Mouse (Mus musculus): ENCODE measurements at regions not wholly inside any gene's neighbourhood (a gene's known extent, or its start where the extent isn't known, plus 50 kb on each side); places are given as distances from the start of the nearest gene placed in this dataset.
A peak's percentile ranks its signal among the peaks of the same experiment; 100 is the strongest.

- no peak overlapping the region for H3K27ac ChIP-seq (ENCODE audit: low read depth, low read length)
- ATAC-seq (ENCODE audit: low FRiP score) (no peak), DNase-seq (ENCODE audit: low spot score) (peak; percentile 47)
- no peak for TF ChIP-seq CTCF (IDR thresholded peaks at IDR 0.05)
- H3K4me3 ChIP-seq (ENCODE audit: low read depth, low read length) = no peak overlapping the region
- no peak overlapping the region for H3K9ac ChIP-seq (replicated peaks; ENCODE audit: low read length, poor library complexity, severe bottlenecking)
- peaks cover 24% of the 10 kb centered on the region; the same call in 1 of the 2 replicates for H3K4me1 ChIP-seq (ENCODE audit: insufficient read depth, low read length)
- H3K27me3 ChIP-seq (ENCODE audit: insufficient read depth, low read length) = no peaks in the 10 kb centered on the region
- no peak overlapping the region for H3K4me2 ChIP-seq (ENCODE audit: low read depth, low read length, poor library complexity, severe bottlenecking)
- H3K36me3 ChIP-seq (ENCODE audit: insufficient read depth, low read length) = no peaks in the 10 kb centered on the region
- no peaks in the 10 kb centered on the region for H3K9me3 ChIP-seq (ENCODE audit: low read length)
- 43% methylated on average over 11 of the region's 11 CpGs for WGBS
Observed at GRCm38 (mm10) chr9:58437541-58437940, 50.9 kb upstream of the Insyn1 start.

GRCm38 (mm10) chr9:58438071-58438858 lies 50.1 kb upstream of the Insyn1 start:
- no peak overlapping the region for H3K4me3 ChIP-seq (ENCODE audit: low read depth, low read length)
- H3K27ac ChIP-seq (ENCODE audit: low read depth, low read length) = no peak overlapping the region
- H3K27me3 ChIP-seq (ENCODE audit: insufficient read depth, low read length) = no peaks in the 10 kb centered on the region
- no peak for DNase-seq (ENCODE audit: low spot score)
- H3K4me1 ChIP-seq (ENCODE audit: insufficient read depth, low read length) = peaks cover 24% of the 10 kb centered on the region; the same call in 1 of the 2 replicates
- no peak for TF ChIP-seq CTCF (IDR thresholded peaks at IDR 0.05)
- no peaks in the 10 kb centered on the region for H3K9me3 ChIP-seq (ENCODE audit: low read length)
- no peaks in the 10 kb centered on the region for H3K36me3 ChIP-seq (ENCODE audit: insufficient read depth, low read length)
- H3K4me2 ChIP-seq (ENCODE audit: low read depth, low read length, poor library complexity, severe bottlenecking) = no peak overlapping the region
- 76% methylated on average over 7 of the region's 7 CpGs for WGBS
- ATAC-seq (ENCODE audit: low FRiP score) = no peak
- no peak overlapping the region for H3K9ac ChIP-seq (replicated peaks; ENCODE audit: low read length, poor library complexity, severe bottlenecking)

Measured in midbrain, postnatal 0 days (tissue).